Mouse (Mus musculus) olfactory bulb, adult 2 months (tissue): Measurements from ENCODE around the gene Tbxas1.

ENCODE experiments used
- CTCF ChIP-seq: fragments of 200-500 bp; IDR thresholded peaks from 2 replicates; pipeline ENCODE4 v1.5.1; 2012; ENCODE audit warnings: low read depth, mild to moderate bottlenecking, low read length, moderate library complexity; ENCODE audit not compliant: insufficient read depth
- POLR2A ChIP-seq: fragments of 200-500 bp; IDR thresholded peaks from 2 replicates; pipeline ENCODE4 v1.6.1; 2012; ENCODE audit warnings: mild to moderate bottlenecking, low read depth, low read length, moderate library complexity; ENCODE audit not compliant: insufficient read depth

DNA sequence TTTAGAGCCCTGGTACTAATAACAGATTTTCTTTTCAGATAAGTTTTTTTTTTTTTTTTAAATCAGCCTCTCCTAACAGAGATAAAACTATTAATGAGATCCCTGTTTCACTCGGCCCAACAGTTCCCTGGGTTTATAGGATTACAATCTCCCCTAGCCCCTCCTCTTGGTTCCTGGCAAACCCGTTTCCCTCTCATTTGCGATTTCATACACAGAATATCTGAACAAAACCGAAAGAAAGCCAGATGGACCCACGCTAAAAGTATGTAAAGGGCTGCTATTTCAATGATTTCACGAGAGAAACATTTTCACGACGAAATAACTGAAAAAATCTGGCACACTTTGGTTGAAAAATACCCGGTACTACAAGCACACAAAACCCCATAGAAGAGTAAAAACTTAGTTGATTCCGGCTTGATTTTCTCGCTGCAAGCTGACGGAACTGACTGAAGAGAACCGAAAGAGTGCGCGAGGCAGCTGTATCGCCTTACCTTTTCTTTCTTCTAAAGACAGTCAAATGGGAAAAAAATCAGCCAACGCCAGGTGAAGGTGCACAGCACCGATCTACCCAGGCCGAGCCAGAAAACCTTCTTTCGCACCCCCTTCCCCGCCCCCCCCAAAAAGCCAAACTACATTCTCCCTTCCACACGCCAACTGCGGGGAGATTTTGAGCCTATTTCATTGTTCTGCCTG is 493 bp upstream of the Tbxas1 start:
- TF ChIP-seq CTCF (no peak), POLR2A (no peak)
